Mouse (Mus musculus): ENCODE results near the gene Dmrt2. TPM values are rescaled to one million over a fixed set of nuclear protein-coding genes. Genes with fewer than 3 reads are reported as not detected.

Gene Dmrt2
- polyA plus RNA-seq, 1 experiment: not detected

- Histone ChIP-seq H3K27ac (ENCODE audit: insufficient read depth, low read length) (no peak overlapping the region), H3K27me3 (ENCODE audit: control insufficient read depth, insufficient read depth, low read length) (no peaks in the 10 kb centered on the region), H3K4me3 (replicated peaks; ENCODE audit: insufficient read depth, low read depth, low read length) (no peak overlapping the region), H3K4me1 (ENCODE audit: control insufficient read depth, insufficient read depth, low read length) (no peaks in the 10 kb centered on the region)
- DNase-seq: no peak
- TF ChIP-seq POLR2A (IDR thresholded peaks at IDR 0.05; ENCODE audit: borderline replicate concordance, insufficient read depth, low read length) (no peak), CTCF (IDR thresholded peaks at IDR 0.05; ENCODE audit: borderline replicate concordance, insufficient read depth, low read depth, low read length) (no peak)
- WGBS: 78% methylated on average over 4 of the region's 4 CpGs
Measured at GRCm38 (mm10) chr19:25648701-25649100, 23.5 kb upstream of the Dmrt2 start.

- 83% methylated on average over 10 of the region's 10 CpGs for WGBS
- no peak for TF ChIP-seq POLR2A (IDR thresholded peaks at IDR 0.05; ENCODE audit: borderline replicate concordance, insufficient read depth, low read length)
- no peak for TF ChIP-seq CTCF (IDR thresholded peaks at IDR 0.05; ENCODE audit: borderline replicate concordance, insufficient read depth, low read depth, low read length)
- DNase-seq: no peak
- Histone ChIP-seq H3K27me3 (ENCODE audit: control insufficient read depth, insufficient read depth, low read length) (no peaks in the 10 kb centered on the region; the same call in 1 of the 2 replicates), H3K4me3 (replicated peaks; ENCODE audit: insufficient read depth, low read depth, low read length) (no peak overlapping the region), H3K27ac (ENCODE audit: insufficient read depth, low read length) (no peak overlapping the region), H3K4me1 (ENCODE audit: control insufficient read depth, insufficient read depth, low read length) (no peaks in the 10 kb centered on the region)
Measured at GRCm38 (mm10) chr19:25650474-25650873, 21.7 kb upstream of the Dmrt2 start.

- H3K27ac ChIP-seq (ENCODE audit: insufficient read depth, low read length): no peak overlapping the region
- H3K27me3 ChIP-seq (ENCODE audit: control insufficient read depth, insufficient read depth, low read length): no peaks in the 10 kb centered on the region; the same call in 1 of the 2 replicates
- no peak for TF ChIP-seq POLR2A (IDR thresholded peaks at IDR 0.05; ENCODE audit: borderline replicate concordance, insufficient read depth, low read length)
- no peak for TF ChIP-seq CTCF (IDR thresholded peaks at IDR 0.05; ENCODE audit: borderline replicate concordance, insufficient read depth, low read depth, low read length)
- WGBS: 75% methylated on average over 5 of the region's 5 CpGs
- no peak overlapping the region for H3K4me3 ChIP-seq (replicated peaks; ENCODE audit: insufficient read depth, low read depth, low read length)
- DNase-seq: no peak
- no peaks in the 10 kb centered on the region for H3K4me1 ChIP-seq (ENCODE audit: control insufficient read depth, insufficient read depth, low read length)
Measured at GRCm38 (mm10) chr19:25652560-25652959, 19.7 kb upstream of the Dmrt2 start.

- 65% methylated on average over 12 of the region's 12 CpGs for WGBS
- Histone ChIP-seq H3K27ac (ENCODE audit: insufficient read depth, low read length) (no peak overlapping the region), H3K4me3 (replicated peaks; ENCODE audit: insufficient read depth, low read depth, low read length) (no peak overlapping the region), H3K27me3 (ENCODE audit: control insufficient read depth, insufficient read depth, low read length) (no peaks in the 10 kb centered on the region; the same call in 1 of the 2 replicates), H3K4me1 (ENCODE audit: control insufficient read depth, insufficient read depth, low read length) (no peaks in the 10 kb centered on the region)
- TF ChIP-seq POLR2A (IDR thresholded peaks at IDR 0.05; ENCODE audit: borderline replicate concordance, insufficient read depth, low read length) (no peak), CTCF (IDR thresholded peaks at IDR 0.05; ENCODE audit: borderline replicate concordance, insufficient read depth, low read depth, low read length) (no peak)
- no peak for DNase-seq
Measured at GRCm38 (mm10) chr19:25654034-25654749, 18.0 kb upstream of the Dmrt2 start.

GRCm38 (mm10) chr19:25665486-25666339 lies 6.5 kb upstream of the Dmrt2 start:
- no peak for TF ChIP-seq CTCF (IDR thresholded peaks at IDR 0.05; ENCODE audit: borderline replicate concordance, insufficient read depth, low read depth, low read length)
- TF ChIP-seq POLR2A (IDR thresholded peaks at IDR 0.05; ENCODE audit: borderline replicate concordance, insufficient read depth, low read length): no peak
- WGBS: 4% methylated on average over 31 of the region's 31 CpGs
- no peak overlapping the region for H3K27ac ChIP-seq (ENCODE audit: insufficient read depth, low read length)
- H3K27me3 ChIP-seq (ENCODE audit: control insufficient read depth, insufficient read depth, low read length): peaks cover 4% of the 10 kb centered on the region; the same call in 1 of the 2 replicates
- H3K4me3 ChIP-seq (replicated peaks; ENCODE audit: insufficient read depth, low read depth, low read length): no peak overlapping the region
- H3K4me1 ChIP-seq (ENCODE audit: control insufficient read depth, insufficient read depth, low read length): no peaks in the 10 kb centered on the region
- no peak for DNase-seq

GRCm38 (mm10) chr19:25667836-25668235 lies 4.4 kb upstream of the Dmrt2 start:
- 17% methylated on average over 4 of the region's 4 CpGs for WGBS
- TF ChIP-seq POLR2A (IDR thresholded peaks at IDR 0.05; ENCODE audit: borderline replicate concordance, insufficient read depth, low read length): no peak
- TF ChIP-seq CTCF (IDR thresholded peaks at IDR 0.05; ENCODE audit: borderline replicate concordance, insufficient read depth, low read depth, low read length): no peak
- peaks cover 8% of the 10 kb centered on the region; the same call in 1 of the 2 replicates for H3K27me3 ChIP-seq (ENCODE audit: control insufficient read depth, insufficient read depth, low read length)
- no peaks in the 10 kb centered on the region for H3K4me1 ChIP-seq (ENCODE audit: control insufficient read depth, insufficient read depth, low read length)
- no peak for DNase-seq
- no peak overlapping the region for H3K4me3 ChIP-seq (replicated peaks; ENCODE audit: insufficient read depth, low read depth, low read length)
- no peak overlapping the region for H3K27ac ChIP-seq (ENCODE audit: insufficient read depth, low read length)

- 5% methylated on average over 3 of the region's 3 CpGs for WGBS
- Histone ChIP-seq H3K27me3 (ENCODE audit: control insufficient read depth, insufficient read depth, low read length) (peaks cover 12% of the 10 kb centered on the region; the same call in 1 of the 2 replicates), H3K4me3 (replicated peaks; ENCODE audit: insufficient read depth, low read depth, low read length) (no peak overlapping the region), H3K27ac (ENCODE audit: insufficient read depth, low read length) (no peak overlapping the region), H3K4me1 (ENCODE audit: control insufficient read depth, insufficient read depth, low read length) (no peaks in the 10 kb centered on the region; the same call in 1 of the 2 replicates)
- TF ChIP-seq CTCF (IDR thresholded peaks at IDR 0.05; ENCODE audit: borderline replicate concordance, insufficient read depth, low read depth, low read length) (no peak), POLR2A (IDR thresholded peaks at IDR 0.05; ENCODE audit: borderline replicate concordance, insufficient read depth, low read length) (no peak)
- no peak for DNase-seq
Measured at GRCm38 (mm10) chr19:25669593-25670248, 2.5 kb upstream of the Dmrt2 start.

Measured in cerebellum, adult 2 months (tissue).